Mouse (Mus musculus): ENCODE measurements around the gene Cobll1.

DNA sequence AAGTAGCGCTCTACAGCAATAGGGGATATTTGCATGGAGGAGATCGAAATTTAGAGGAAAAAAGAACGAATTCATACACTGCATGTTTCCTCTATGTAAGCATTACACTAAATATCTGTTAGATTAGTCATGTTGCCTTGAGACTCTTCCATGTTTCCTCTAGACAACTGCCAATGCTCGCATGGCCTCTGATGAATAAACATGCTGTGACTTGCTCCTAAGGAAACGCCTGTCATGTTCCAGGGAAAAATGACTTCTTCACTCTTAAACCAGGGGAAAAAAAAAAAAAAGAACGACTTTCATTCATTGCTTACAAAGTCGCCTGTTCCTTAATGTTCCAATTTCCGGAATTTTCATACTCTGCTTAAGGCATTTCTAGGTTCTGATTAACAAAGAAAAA, 2.1 kb downstream of the Cobll1 start:
- TF ChIP-seq MAFK (IDR thresholded peaks at IDR 0.05; ENCODE audit: insufficient read depth, low read depth, low read length) (no peak), ZC3H11A (IDR thresholded peaks at IDR 0.05; ENCODE audit: borderline replicate concordance, low read depth, low read length) (no peak), ZNF384 (IDR thresholded peaks at IDR 0.05; ENCODE audit: low read depth, low read length) (no peak)

All from ES-E14 (cell line).